Mouse (Mus musculus) forebrain, embryonic 16.5 days (tissue): ENCODE measurements around the gene Sertad2. TPM values are rescaled to one million over a fixed set of nuclear protein-coding genes. Genes with fewer than 3 reads are reported as not detected.
A peak's percentile ranks its signal among the peaks of the same experiment; 100 is the strongest.

Source experiments
- ATAC-seq: fragments of 200-750 bp; cut with Nextera tagmentation; 2 replicates; pipeline ENCODE4 v1.8.0; 2017; ENCODE audit warnings: mild to moderate bottlenecking, moderate library complexity
- H3K27ac ChIP-seq: fragments of 300-500 bp; sonication (generic); 2 replicates; pipeline ENCODE4 v1.5.1; 2014; ENCODE audit warnings: low read length, control low read depth
- H3K27me3 ChIP-seq: fragments of 300-500 bp; sonication (generic); replicated peaks from 2 replicates; pipeline ENCODE4 v1.6.1; 2014; ENCODE audit warnings: low read length; ENCODE audit not compliant: control insufficient read depth, insufficient read depth
- H3K36me3 ChIP-seq: fragments of 300-500 bp; sonication (generic); 2 replicates; pipeline ENCODE4 v1.6.1; 2014; ENCODE audit not compliant: control insufficient read depth, insufficient read depth
- H3K4me1 ChIP-seq: fragments of 300-500 bp; sonication (generic); replicated peaks from 2 replicates; pipeline ENCODE4 v1.6.1; 2014; ENCODE audit warnings: low read length; ENCODE audit not compliant: control insufficient read depth, insufficient read depth
- H3K4me2 ChIP-seq: fragments of 300-500 bp; sonication (generic); 2 replicates; pipeline ENCODE4 v1.6.1; 2014; ENCODE audit warnings: mild to moderate bottlenecking, low read length, control low read depth
- H3K4me3 ChIP-seq: fragments of 300-500 bp; sonication (generic); replicated peaks from 2 replicates; pipeline ENCODE4 v1.5.1; 2014; ENCODE audit warnings: mild to moderate bottlenecking, low read length, control low read depth
- H3K9ac ChIP-seq: fragments of 300-500 bp; sonication (generic); replicated peaks from 2 replicates; pipeline ENCODE4 v1.6.1; 2014; ENCODE audit warnings: low read depth, low read length, control low read depth
- H3K9me3 ChIP-seq: fragments of 300-500 bp; sonication (generic); 2 replicates; pipeline ENCODE4 v1.6.1; 2016; ENCODE audit warnings: low read length; ENCODE audit not compliant: control insufficient read depth
- WGBS: fragments of 180-500 bp; shearing (Covaris S2); extraction: QIAGEN DNeasy Blood & Tissue Kit; methylation state at CpG from one replicate; pipeline ENCODE4 v1.1.7; 2014; 5-methylcytosine and 5-hydroxymethylcytosine counted together
- polyA plus RNA-seq: library from polyadenylated mRNA; unstranded; fragments of >200 nt; fragmentation: Nextera tagmentation; extraction: Ambion mirVana; gene quantifications from 2 replicates; pipeline ENCODE4 v1.2.1, GENCODE M21; 2015

Gene Sertad2
- polyA plus RNA-seq, 1 experiment from 2014 or later: 30.3 TPM

DNA sequence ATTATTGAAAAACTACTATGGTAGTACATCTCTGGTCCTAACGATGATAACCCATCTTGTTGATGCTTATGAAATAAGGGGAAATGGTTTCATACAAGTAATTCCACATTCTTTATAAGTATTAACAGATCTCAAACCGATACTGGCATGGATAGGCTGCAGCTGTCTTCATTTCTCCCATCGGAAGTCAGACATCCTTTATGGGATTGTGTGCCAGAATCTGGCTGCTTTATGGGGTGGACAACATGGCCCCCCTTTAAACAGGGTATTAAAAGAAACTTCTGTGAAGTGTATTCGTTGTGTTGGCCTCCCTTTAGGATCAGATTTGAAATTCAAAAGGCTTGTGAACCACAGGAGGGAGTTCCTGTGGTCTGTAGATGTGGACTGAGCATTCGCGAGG, 103.1 kb downstream of the Sertad2 start:
- no peak for ATAC-seq
- WGBS: 37% methylated on average over 6 of the region's 6 CpGs
- H3K4me2 ChIP-seq: no peak overlapping the region
- no peak overlapping the region for H3K4me3 ChIP-seq
- H3K9me3 ChIP-seq: no peaks in the 10 kb centered on the region
- H3K4me1 ChIP-seq: peaks cover 34% of the 10 kb centered on the region
- H3K36me3 ChIP-seq: no peaks in the 10 kb centered on the region
- no peaks in the 10 kb centered on the region for H3K27me3 ChIP-seq
- no peak overlapping the region for H3K27ac ChIP-seq
- H3K9ac ChIP-seq: no peak overlapping the region

- Histone ChIP-seq H3K27me3 (no peaks in the 10 kb centered on the region), H3K4me2 (no peak overlapping the region), H3K27ac (no peak overlapping the region), H3K9me3 (no peaks in the 10 kb centered on the region), H3K9ac (no peak overlapping the region), H3K36me3 (no peaks in the 10 kb centered on the region), H3K4me1 (peaks cover 38% of the 10 kb centered on the region), H3K4me3 (no peak overlapping the region)
- 16% methylated on average over 10 of the region's 10 CpGs for WGBS
- peak; percentile 9; the same call in 1 of the 2 replicates for ATAC-seq
These were observed 104.1 kb downstream of the Sertad2 start for GRCm38 (mm10) chr11:20646986-20647726.

DNA sequence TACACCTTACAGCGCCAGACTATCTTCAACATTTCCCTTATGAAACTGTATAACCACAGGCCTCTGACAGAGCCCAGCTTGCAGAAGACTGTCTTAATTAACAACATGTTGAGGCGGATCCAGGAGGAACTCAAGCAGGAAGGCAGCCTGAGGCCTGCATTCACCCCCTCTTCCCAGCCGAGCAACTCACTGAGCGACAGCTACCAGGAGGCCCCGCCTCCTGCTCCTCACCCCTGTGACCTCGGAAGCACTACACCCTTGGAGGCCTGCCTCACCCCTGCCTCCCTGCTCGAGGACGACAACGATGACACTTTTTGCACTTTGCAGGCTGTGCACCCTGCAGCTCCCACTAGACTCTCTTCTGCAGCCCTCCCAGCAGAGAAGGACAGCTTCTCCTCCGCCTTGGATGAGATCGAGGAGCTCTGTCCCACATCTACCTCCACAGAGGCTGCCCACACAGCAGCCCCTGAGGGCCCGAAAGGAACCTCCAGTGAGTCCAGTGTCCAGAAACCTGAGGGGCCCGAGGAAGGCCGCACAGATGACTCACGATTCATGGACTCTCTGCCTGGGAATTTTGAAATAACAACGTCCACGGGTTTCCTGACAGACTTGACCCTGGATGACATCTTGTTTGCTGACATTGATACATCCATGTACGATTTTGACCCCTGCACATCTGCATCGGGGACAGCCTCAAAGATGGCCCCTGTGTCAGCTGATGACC, 105.0 kb downstream of the Sertad2 start:
- Histone ChIP-seq H3K4me1 (peaks cover 38% of the 10 kb centered on the region), H3K9me3 (no peaks in the 10 kb centered on the region), H3K27me3 (no peaks in the 10 kb centered on the region), H3K9ac (no peak overlapping the region), H3K4me2 (no peak overlapping the region), H3K36me3 (no peaks in the 10 kb centered on the region), H3K27ac (no peak overlapping the region), H3K4me3 (no peak overlapping the region)
- WGBS: 63% methylated on average over 19 of the region's 19 CpGs
- ATAC-seq: no peak

DNA sequence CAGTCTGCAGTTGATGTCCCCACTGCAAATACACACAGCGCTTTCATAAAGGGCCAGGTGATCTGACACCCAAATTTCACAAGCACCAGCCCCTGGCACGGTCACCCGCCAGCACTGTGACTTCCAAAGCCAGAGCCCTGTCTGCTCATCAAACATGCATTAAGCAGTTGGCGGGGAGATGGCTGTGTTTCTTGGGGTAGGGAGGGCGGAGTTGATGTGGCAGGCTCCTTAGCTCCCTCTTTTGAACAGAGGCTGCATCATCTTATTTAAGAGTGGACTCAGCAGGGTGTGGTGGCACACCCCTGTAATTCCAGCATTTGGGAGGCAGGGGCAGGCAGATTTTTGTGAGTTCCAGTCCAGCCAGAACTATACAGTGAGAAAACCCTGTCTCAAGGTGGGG, 106.4 kb downstream of the Sertad2 start:
- H3K4me1 ChIP-seq: peaks cover 40% of the 10 kb centered on the region
- H3K9me3 ChIP-seq: no peaks in the 10 kb centered on the region
- no peak overlapping the region for H3K9ac ChIP-seq
- H3K27ac ChIP-seq: peak overlapping the region; percentile 46
- WGBS: 24% methylated on average over 5 of the region's 5 CpGs
- peak; percentile 50 for ATAC-seq
- no peaks in the 10 kb centered on the region for H3K36me3 ChIP-seq
- H3K27me3 ChIP-seq: no peaks in the 10 kb centered on the region
- H3K4me3 ChIP-seq: no peak overlapping the region
- H3K4me2 ChIP-seq: no peak overlapping the region

GRCm38 (mm10) chr11:20650006-20650639, 107.1 kb downstream of the Sertad2 start:
- Histone ChIP-seq H3K4me2 (peak overlapping the region; percentile 36), H3K9ac (no peak overlapping the region), H3K27ac (peak overlapping the region; percentile 42; the same call in 1 of the 2 replicates), H3K4me1 (peaks cover 43% of the 10 kb centered on the region), H3K27me3 (no peaks in the 10 kb centered on the region), H3K9me3 (no peaks in the 10 kb centered on the region), H3K4me3 (no peak overlapping the region), H3K36me3 (no peaks in the 10 kb centered on the region)
- ATAC-seq: peak; percentile 70
- 9% methylated on average over 17 of the region's 17 CpGs for WGBS

- H3K27me3 ChIP-seq: no peaks in the 10 kb centered on the region
- no peak overlapping the region for H3K27ac ChIP-seq
- no peaks in the 10 kb centered on the region for H3K9me3 ChIP-seq
- WGBS: 37% methylated on average over 1 of the region's 1 CpGs
- H3K4me3 ChIP-seq: no peak overlapping the region
- H3K9ac ChIP-seq: no peak overlapping the region
- no peak for ATAC-seq
- no peak overlapping the region for H3K4me2 ChIP-seq
- H3K4me1 ChIP-seq: peaks cover 53% of the 10 kb centered on the region
- no peaks in the 10 kb centered on the region for H3K36me3 ChIP-seq
These were observed 108.1 kb downstream of the Sertad2 start for GRCm38 (mm10) chr11:20651166-20651565.

DNA sequence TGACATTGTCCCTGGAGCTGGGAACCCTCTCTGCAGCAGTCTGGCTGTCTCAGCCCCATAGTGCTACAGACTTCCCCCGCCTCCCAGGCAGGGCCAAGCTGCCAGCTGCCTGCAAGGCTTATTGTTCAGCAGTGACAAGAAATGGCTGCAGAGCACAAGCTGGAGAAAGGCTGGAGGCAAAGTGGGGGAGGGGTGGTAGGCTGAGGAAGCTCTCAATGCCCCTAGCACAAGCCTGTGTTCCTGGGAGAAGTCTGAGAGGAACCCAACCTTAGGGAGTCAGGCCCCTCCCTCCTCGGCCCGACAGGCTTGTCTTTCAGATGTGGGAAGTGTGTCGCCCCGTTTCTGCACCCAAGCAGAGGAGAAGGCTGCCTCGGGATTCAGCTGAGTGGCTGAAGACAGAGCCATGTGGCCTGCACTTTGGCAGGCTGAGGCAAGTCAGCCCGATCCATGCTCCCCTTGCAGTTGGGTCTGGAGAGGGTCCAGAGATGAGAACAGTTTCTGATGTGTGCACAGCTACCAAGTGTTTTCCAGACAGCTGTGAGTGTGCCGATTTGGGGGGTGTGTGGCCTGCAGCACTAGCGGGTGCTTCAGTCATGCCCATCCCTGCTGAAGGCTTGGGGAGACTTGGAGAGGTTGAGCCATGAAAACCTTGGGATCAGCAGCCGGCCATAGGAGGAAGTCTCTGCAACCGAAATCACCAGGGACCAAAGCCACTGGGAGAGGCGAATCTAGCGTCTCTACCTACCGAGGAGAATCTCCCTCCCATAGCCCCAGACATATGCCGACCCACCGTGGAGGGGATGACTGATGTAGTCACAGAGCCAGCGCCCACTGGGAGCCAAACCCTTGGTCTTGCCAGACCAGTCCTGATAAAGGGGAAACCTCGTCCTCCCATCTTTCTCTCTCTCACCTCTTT, 113.0 kb downstream of the Sertad2 start:
- WGBS: 5% methylated on average over 18 of the region's 18 CpGs
- H3K36me3 ChIP-seq: no peaks in the 10 kb centered on the region
- no peaks in the 10 kb centered on the region for H3K9me3 ChIP-seq
- H3K9ac ChIP-seq: peak overlapping the region; percentile 51
- peak overlapping the region; percentile 40 for H3K4me2 ChIP-seq
- no peaks in the 10 kb centered on the region for H3K27me3 ChIP-seq
- peak overlapping the region; percentile 94 for H3K27ac ChIP-seq
- H3K4me1 ChIP-seq: peaks cover 40% of the 10 kb centered on the region
- peak overlapping the region; percentile 3 for H3K4me3 ChIP-seq
- ATAC-seq: peak; percentile 94

DNA sequence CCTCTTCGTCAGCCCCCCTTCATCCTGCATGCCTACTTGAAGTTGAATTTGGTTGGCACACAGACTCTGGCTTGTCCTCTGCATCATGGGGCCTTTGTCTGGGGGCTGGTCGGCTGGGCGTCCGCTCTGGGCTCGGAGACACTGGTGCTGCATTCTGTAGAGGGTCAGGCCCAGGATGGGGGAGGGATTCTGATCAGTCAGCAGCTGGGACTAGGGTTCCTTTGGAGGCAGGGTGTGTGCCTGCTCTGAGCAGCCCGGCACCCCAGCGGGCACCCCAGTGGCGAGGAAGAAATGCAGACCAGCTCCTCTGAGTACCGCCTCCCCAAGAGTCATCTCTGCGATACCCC, 113.6 kb downstream of the Sertad2 start:
- ATAC-seq: peak; percentile 17
- Histone ChIP-seq H3K9ac (peak overlapping the region; percentile 51), H3K27me3 (no peaks in the 10 kb centered on the region), H3K9me3 (no peaks in the 10 kb centered on the region), H3K36me3 (no peaks in the 10 kb centered on the region), H3K27ac (peak overlapping the region; percentile 94), H3K4me1 (peaks cover 34% of the 10 kb centered on the region), H3K4me3 (peak overlapping the region; percentile 3; the same call in 1 of the 2 replicates), H3K4me2 (peak overlapping the region; percentile 40)
- 7% methylated on average over 10 of the region's 10 CpGs for WGBS
